Mouse (Mus musculus) intestine, embryonic 15.5 days (tissue): ENCODE measurements around the gene Hddc2. TPM values are rescaled to one million over a fixed set of nuclear protein-coding genes. Genes with fewer than 3 reads are reported as not detected.

ENCODE experiments used
- ATAC-seq: fragments of 200-750 bp; cut with Nextera tagmentation; 2 replicates; pipeline ENCODE4 v1.8.0; 2017; ENCODE audit warnings: moderate TSS enrichment, moderate library complexity
- H3K27ac ChIP-seq: fragments of 300-500 bp; sonication (generic); 2 replicates; pipeline ENCODE4 v1.5.1; 2015; ENCODE audit warnings: mild to moderate bottlenecking, inconsistent platforms
- H3K27me3 ChIP-seq: fragments of 300-500 bp; sonication (generic); replicated peaks from 2 replicates; pipeline ENCODE4 v1.6.1; 2015; ENCODE audit warnings: inconsistent platforms
- H3K36me3 ChIP-seq: fragments of 300-500 bp; sonication (generic); 2 replicates; pipeline ENCODE4 v1.6.1; 2015; ENCODE audit warnings: inconsistent platforms
- H3K4me1 ChIP-seq: fragments of 300-500 bp; sonication (generic); replicated peaks from 2 replicates; pipeline ENCODE4 v1.6.1; 2015; ENCODE audit warnings: inconsistent platforms
- H3K4me2 ChIP-seq: fragments of 300-500 bp; sonication (generic); replicated peaks from 2 replicates; pipeline ENCODE4 v1.6.1; 2015; ENCODE audit warnings: mild to moderate bottlenecking, inconsistent platforms
- H3K4me3 ChIP-seq: fragments of 300-500 bp; sonication (generic); replicated peaks from 2 replicates; pipeline ENCODE4 v1.5.1; 2015; ENCODE audit warnings: inconsistent platforms
- H3K9ac ChIP-seq: fragments of 300-500 bp; sonication (generic); 2 replicates; pipeline ENCODE4 v1.6.1; 2015; ENCODE audit warnings: inconsistent platforms
- H3K9me3 ChIP-seq: fragments of 300-500 bp; sonication (generic); 2 replicates; pipeline ENCODE4 v1.6.1; 2016; ENCODE audit warnings: inconsistent platforms
- WGBS: fragments of 180-500 bp; shearing (Covaris S2); methylation state at CpG from one replicate; pipeline ENCODE4 v1.1.7; 2015; 5-methylcytosine and 5-hydroxymethylcytosine counted together
- polyA plus RNA-seq: library from polyadenylated mRNA; unstranded; fragments of >200 nt; fragmentation: Nextera tagmentation; extraction: Ambion mirVana; gene quantifications from 2 replicates; pipeline ENCODE4 v1.2.1, GENCODE M21; 2015

The Hddc2 gene
- polyA plus RNA-seq: 62.5 and 67.4 TPM in 2 replicates

GRCm38 (mm10) chr10:31312865-31313848 lies at the start of gene Hddc2:
TSS of gene Hddc2 (plus strand) at chr10:31313383.
- Histone ChIP-seq H3K4me1 (no peaks in the 10 kb centered on the region), H3K27ac (peak within 1 kb of the TSS; percentile 96), H3K9me3 (no peaks in the 10 kb centered on the region), H3K27me3 (no peaks in the 10 kb centered on the region), H3K4me2 (peak within 1 kb of the TSS; percentile 70), H3K36me3 (peaks cover 3% of the 10 kb centered on the region; the same call in 1 of the 2 replicates), H3K4me3 (peak within 1 kb of the TSS; percentile 78), H3K9ac (peak within 1 kb of the TSS; percentile 88)
- 3% methylated on average over 42 of the region's 44 CpGs for WGBS
- ATAC-seq: peak; percentile 99

- H3K4me2 ChIP-seq: no peak overlapping the region
- no peak overlapping the region for H3K9ac ChIP-seq
- no peak overlapping the region for H3K27ac ChIP-seq
- 55% methylated on average over 2 of the region's 2 CpGs for WGBS
- H3K9me3 ChIP-seq: no peaks in the 10 kb centered on the region
- no peaks in the 10 kb centered on the region for H3K27me3 ChIP-seq
- no peak overlapping the region for H3K4me3 ChIP-seq
- no peak for ATAC-seq
- no peaks in the 10 kb centered on the region for H3K4me1 ChIP-seq
- no peaks in the 10 kb centered on the region for H3K36me3 ChIP-seq
Observed at GRCm38 (mm10) chr10:31272738-31273137, 40.4 kb upstream of the Hddc2 start.

- Histone ChIP-seq H3K4me2 (no peak overlapping the region), H3K9me3 (no peaks in the 10 kb centered on the region), H3K27me3 (no peaks in the 10 kb centered on the region), H3K36me3 (no peaks in the 10 kb centered on the region), H3K4me3 (no peak overlapping the region), H3K9ac (no peak overlapping the region), H3K4me1 (no peaks in the 10 kb centered on the region), H3K27ac (no peak overlapping the region)
- ATAC-seq: no peak
- WGBS: 61% methylated on average over 1 of the region's 1 CpGs
Observed at GRCm38 (mm10) chr10:31273171-31273570, 40.0 kb upstream of the Hddc2 start.

- H3K9me3 ChIP-seq: no peaks in the 10 kb centered on the region
- H3K27ac ChIP-seq: no peak overlapping the region
- no peak overlapping the region for H3K4me3 ChIP-seq
- no peak for ATAC-seq
- no peaks in the 10 kb centered on the region for H3K27me3 ChIP-seq
- no peak overlapping the region for H3K9ac ChIP-seq
- no peak overlapping the region for H3K4me2 ChIP-seq
- H3K4me1 ChIP-seq: no peaks in the 10 kb centered on the region
- no peaks in the 10 kb centered on the region for H3K36me3 ChIP-seq
Observed at GRCm38 (mm10) chr10:31287787-31288186, 25.4 kb upstream of the Hddc2 start.

GRCm38 (mm10) chr10:31288697-31289390 lies 24.3 kb upstream of the Hddc2 start:
- H3K4me3 ChIP-seq: no peak overlapping the region
- WGBS: 89% methylated on average over 4 of the region's 4 CpGs
- ATAC-seq: no peak

GRCm38 (mm10) chr10:31295705-31296104 lies 17.5 kb upstream of the Hddc2 start:
- no peaks in the 10 kb centered on the region for H3K9me3 ChIP-seq
- H3K4me2 ChIP-seq: no peak overlapping the region
- no peak overlapping the region for H3K27ac ChIP-seq
- H3K4me3 ChIP-seq: no peak overlapping the region
- 60% methylated on average over 5 of the region's 5 CpGs for WGBS
- no peaks in the 10 kb centered on the region for H3K27me3 ChIP-seq
- ATAC-seq: no peak
- no peaks in the 10 kb centered on the region for H3K36me3 ChIP-seq
- H3K9ac ChIP-seq: no peak overlapping the region
- no peaks in the 10 kb centered on the region for H3K4me1 ChIP-seq

More at GRCm38 (mm10) chr10:31288697-31289390, 24.3 kb upstream of the Hddc2 start:
- H3K27ac ChIP-seq: no peak overlapping the region
- no peak overlapping the region for H3K4me2 ChIP-seq
- no peaks in the 10 kb centered on the region for H3K36me3 ChIP-seq
- H3K9me3 ChIP-seq: no peaks in the 10 kb centered on the region
- no peak overlapping the region for H3K9ac ChIP-seq
- H3K27me3 ChIP-seq: no peaks in the 10 kb centered on the region
- no peaks in the 10 kb centered on the region for H3K4me1 ChIP-seq

GRCm38 (mm10) chr10:31296458-31296857 lies 16.7 kb upstream of the Hddc2 start:
- no peak overlapping the region for H3K4me3 ChIP-seq

GRCm38 (mm10) chr10:31297106-31297505 lies 16.1 kb upstream of the Hddc2 start:
- no peak overlapping the region for H3K27ac ChIP-seq
- no peak overlapping the region for H3K9ac ChIP-seq
- no peak for ATAC-seq
- no peaks in the 10 kb centered on the region for H3K9me3 ChIP-seq
- H3K36me3 ChIP-seq: no peaks in the 10 kb centered on the region
- WGBS: 77% methylated on average over 4 of the region's 4 CpGs
- H3K4me3 ChIP-seq: no peak overlapping the region
- no peak overlapping the region for H3K4me2 ChIP-seq
- no peaks in the 10 kb centered on the region for H3K4me1 ChIP-seq
- H3K27me3 ChIP-seq: no peaks in the 10 kb centered on the region

More at GRCm38 (mm10) chr10:31296458-31296857, 16.7 kb upstream of the Hddc2 start:
- H3K36me3 ChIP-seq: no peaks in the 10 kb centered on the region
- H3K27me3 ChIP-seq: no peaks in the 10 kb centered on the region
- no peak overlapping the region for H3K27ac ChIP-seq
- H3K4me2 ChIP-seq: no peak overlapping the region
- H3K4me1 ChIP-seq: no peaks in the 10 kb centered on the region
- no peaks in the 10 kb centered on the region for H3K9me3 ChIP-seq
- ATAC-seq: no peak
- 42% methylated on average over 1 of the region's 1 CpGs for WGBS
- no peak overlapping the region for H3K9ac ChIP-seq

GRCm38 (mm10) chr10:31298263-31298662 lies 14.9 kb upstream of the Hddc2 start:
- Histone ChIP-seq H3K27ac (no peak overlapping the region), H3K36me3 (no peaks in the 10 kb centered on the region), H3K4me3 (no peak overlapping the region), H3K27me3 (no peaks in the 10 kb centered on the region), H3K9me3 (no peaks in the 10 kb centered on the region), H3K4me1 (no peaks in the 10 kb centered on the region), H3K9ac (no peak overlapping the region), H3K4me2 (no peak overlapping the region)
- 61% methylated on average over 2 of the region's 2 CpGs for WGBS
- ATAC-seq: no peak

GRCm38 (mm10) chr10:31298921-31299574 lies 14.1 kb upstream of the Hddc2 start:
- H3K9ac ChIP-seq: no peak overlapping the region
- no peaks in the 10 kb centered on the region for H3K4me1 ChIP-seq
- no peak overlapping the region for H3K27ac ChIP-seq
- H3K9me3 ChIP-seq: no peaks in the 10 kb centered on the region
- no peak overlapping the region for H3K4me3 ChIP-seq
- ATAC-seq: peak; percentile 53
- 34% methylated on average over 6 of the region's 6 CpGs for WGBS
- H3K36me3 ChIP-seq: no peaks in the 10 kb centered on the region
- no peaks in the 10 kb centered on the region for H3K27me3 ChIP-seq
- no peak overlapping the region for H3K4me2 ChIP-seq

- Histone ChIP-seq H3K4me1 (no peaks in the 10 kb centered on the region), H3K27ac (no peak overlapping the region), H3K9me3 (no peaks in the 10 kb centered on the region), H3K4me3 (no peak overlapping the region), H3K9ac (no peak overlapping the region), H3K4me2 (no peak overlapping the region), H3K36me3 (no peaks in the 10 kb centered on the region), H3K27me3 (no peaks in the 10 kb centered on the region)
- 70% methylated on average over 1 of the region's 1 CpGs for WGBS
- no peak for ATAC-seq
Observed at GRCm38 (mm10) chr10:31300292-31300691, 12.9 kb upstream of the Hddc2 start.

GRCm38 (mm10) chr10:31303446-31303845 lies 9.7 kb upstream of the Hddc2 start:
- Histone ChIP-seq H3K36me3 (no peaks in the 10 kb centered on the region), H3K4me1 (no peaks in the 10 kb centered on the region), H3K4me3 (no peak overlapping the region), H3K4me2 (no peak overlapping the region), H3K9ac (no peak overlapping the region), H3K27me3 (no peaks in the 10 kb centered on the region), H3K27ac (no peak overlapping the region), H3K9me3 (no peaks in the 10 kb centered on the region)
- no peak for ATAC-seq
- 94% methylated on average over 2 of the region's 2 CpGs for WGBS
